Comparison of ENCODE assay signal across 8 mouse cellular contexts in genomic region chr7:29170066-29170754, GRCm38 (mm10). TPM values are rescaled to one million over a fixed set of nuclear protein-coding genes. Genes with fewer than 3 reads are reported as not detected.
DNase-seq lines count a peak whose midpoint lies in the region; ATAC-seq and TF ChIP-seq lines count a peak whose summit lies in the region.

Ggn (plus strand) TSS chr7:29170210.
Spred3 (minus strand) TSS chr7:29170411.

- TF ChIP-seq POLR2A in cortical plate, adult 2 months (IDR thresholded peaks at IDR 0.05; ENCODE audit: extremely low read depth, insufficient read depth, low read length): no peak

- TF ChIP-seq CTCF in Patski (IDR thresholded peaks at IDR 0.05): no peak
- no peak for TF ChIP-seq CTCF in cortical plate, adult 2 months (IDR thresholded peaks at IDR 0.05; ENCODE audit: extremely low read depth, insufficient read depth, low read length)

- H3K4me1 ChIP-seq in cortical plate, adult 2 months (ENCODE audit: control insufficient read depth, insufficient read depth, low read length): no peaks in the 10 kb centered on the region
- peaks cover 27% of the 10 kb centered on the region for H3K4me1 ChIP-seq in hindbrain, embryonic 16.5 days (ENCODE audit: control insufficient read depth, insufficient read depth, low read depth, low read length)
- peaks cover 39% of the 10 kb centered on the region for H3K4me1 ChIP-seq in midbrain, embryonic 15.5 days

- H3K4me3 ChIP-seq in cortical plate, adult 2 months (ENCODE audit: insufficient read depth, low read length): peak within 1 kb of the TSS; percentile 93
- peak within 1 kb of the TSS; percentile 80 for H3K4me3 ChIP-seq in hindbrain, embryonic 16.5 days (ENCODE audit: low read length)
- H3K4me3 ChIP-seq in midbrain, embryonic 15.5 days: peak within 1 kb of the TSS; percentile 60

- in situ Hi-C loops in Patski (cut with MboI; ENCODE audit: low pct_unique_long_range_greater_than_20kb): no loop called here

- no peaks in the 10 kb centered on the region for H3K9me3 ChIP-seq in hindbrain, embryonic 16.5 days (ENCODE audit: control insufficient read depth, low read length)
- no peaks in the 10 kb centered on the region for H3K9me3 ChIP-seq in midbrain, embryonic 15.5 days

- peaks cover 16% of the 10 kb centered on the region for H3K36me3 ChIP-seq in hindbrain, embryonic 16.5 days (ENCODE audit: control insufficient read depth, insufficient read depth, low read length)
- peaks cover 13% of the 10 kb centered on the region for H3K36me3 ChIP-seq in midbrain, embryonic 15.5 days (replicated peaks)

- no peaks in the 10 kb centered on the region for H3K27me3 ChIP-seq in Patski
- H3K27me3 ChIP-seq in hindbrain, embryonic 16.5 days (replicated peaks; ENCODE audit: control insufficient read depth, insufficient read depth, low read length): peaks cover 28% of the 10 kb centered on the region
- H3K27me3 ChIP-seq in midbrain, embryonic 15.5 days (replicated peaks): peaks cover 46% of the 10 kb centered on the region

- peak; percentile 65 for ATAC-seq in Patski
- ATAC-seq in hindbrain, embryonic 16.5 days: peak; percentile 74
- ATAC-seq in midbrain, embryonic 15.5 days (replicated peaks): peak; percentile 63

- DNase-seq in 3T3-L1 (ENCODE audit: low read depth, low spot score) (peak; percentile 88), Patski (ENCODE audit: low read depth, low spot score) (no peak), liver (peak; percentile 79)
- peak; percentile 71 to 74 for DNase-seq in gastrocnemius, adult 8-10 months (ENCODE audit: low spot score in 2 of 2)
- peak; percentile 41 to 58 for DNase-seq in spleen, postnatal 36 days (ENCODE audit: low spot score in 2 of 2)

- peak within 1 kb of the TSS; percentile 76 for H3K4me2 ChIP-seq in hindbrain, embryonic 16.5 days (ENCODE audit: low read length)
- peak within 1 kb of the TSS; percentile 66 for H3K4me2 ChIP-seq in midbrain, embryonic 15.5 days

- CTCF ChIA-PET in Patski (lab: Charles Lee): interaction anchor here (1.0 to 1.4 kb wide), 2 partner anchors 9 to 15 kb away, joined by 3 to 9 read pairs; no protein-coding TSS in a partner anchor

- under 1% methylated on average over 30 of the region's 30 CpGs for WGBS in hindbrain, embryonic 16.5 days
- 2% methylated on average over 30 of the region's 30 CpGs for WGBS in midbrain, embryonic 15.5 days

- peak within 1 kb of the TSS; percentile 16 for H3K27ac ChIP-seq in cortical plate, adult 2 months (ENCODE audit: insufficient read depth, low read length)
- peak within 1 kb of the TSS; percentile 90 for H3K27ac ChIP-seq in hindbrain, embryonic 16.5 days (ENCODE audit: low read depth, low read length)
- H3K27ac ChIP-seq in midbrain, embryonic 15.5 days: peak within 1 kb of the TSS; percentile 89

- H3K9ac ChIP-seq in hindbrain, embryonic 16.5 days (ENCODE audit: low read depth, low read length): peak within 1 kb of the TSS; percentile 82
- peak within 1 kb of the TSS; percentile 59 for H3K9ac ChIP-seq in midbrain, embryonic 15.5 days

- POLR2A ChIA-PET in Patski (lab: Charles Lee): interaction anchor here (1.8 kb wide), 1 partner anchor 10 kb away, joined by 7 read pairs; the partner anchor contains the start of gene Psmd8

RNA-seq across cellular contexts. Expression of gene Ggn, which starts in this region (rescaled TPM):
- polyA plus RNA-seq in Patski (2021): 3.1 TPM
- polyA plus RNA-seq in cortical plate, adult 2 months (2012; rRNA removed): 0.52 and 0.72 TPM in 2 replicates
- under 1 TPM in 3 of 4 experiments, not detected in 1; 0.21 to 0.25 (median 0.24) TPM for total RNA-seq in gastrocnemius, adult 8-10 months (2022)
- 0.36 and 0.81 TPM in 2 replicates for polyA plus RNA-seq in hindbrain, embryonic 16.5 days (2015; fragmentation: Nextera tagmentation; extraction: Ambion mirVana)
- polyA plus RNA-seq in midbrain, embryonic 15.5 days (2015; fragmentation: Nextera tagmentation; extraction: Ambion mirVana): 0.37 and 1.1 TPM in 2 replicates

RNA-seq across cellular contexts. Expression of gene Spred3, which starts in this region (rescaled TPM):
- 42.6 TPM for polyA plus RNA-seq in Patski (2021)
- 39.6 and 40.7 TPM in 2 replicates for polyA plus RNA-seq in cortical plate, adult 2 months (2012; rRNA removed)
- 1 to 10 TPM; 1.6 to 3.6 (median 2.6) TPM for total RNA-seq in gastrocnemius, adult 8-10 months (2022)
- 8.4 and 10.4 TPM in 2 replicates for polyA plus RNA-seq in hindbrain, embryonic 16.5 days (2015; fragmentation: Nextera tagmentation; extraction: Ambion mirVana)
- polyA plus RNA-seq in midbrain, embryonic 15.5 days (2015; fragmentation: Nextera tagmentation; extraction: Ambion mirVana): 11.3 and 11.5 TPM in 2 replicates

Comparison
In these comparisons a context has a peak if more than half of its experiments do, and no peak if none do; other contexts are left out.
1. H3K27ac ChIP-seq: peak in every context shown above with its lines; median percentile 90 in hindbrain, embryonic 16.5 days; 89 in midbrain, embryonic 15.5 days; 16 in cortical plate, adult 2 months.